Mouse (Mus musculus): ENCODE data around the gene Ntrk1. TPM values are rescaled to one million over a fixed set of nuclear protein-coding genes. Genes with fewer than 3 reads are reported as not detected.

The Ntrk1 gene
- polyA plus RNA-seq, 1 experiment from 2014 or later: 10.7 TPM

DNA sequence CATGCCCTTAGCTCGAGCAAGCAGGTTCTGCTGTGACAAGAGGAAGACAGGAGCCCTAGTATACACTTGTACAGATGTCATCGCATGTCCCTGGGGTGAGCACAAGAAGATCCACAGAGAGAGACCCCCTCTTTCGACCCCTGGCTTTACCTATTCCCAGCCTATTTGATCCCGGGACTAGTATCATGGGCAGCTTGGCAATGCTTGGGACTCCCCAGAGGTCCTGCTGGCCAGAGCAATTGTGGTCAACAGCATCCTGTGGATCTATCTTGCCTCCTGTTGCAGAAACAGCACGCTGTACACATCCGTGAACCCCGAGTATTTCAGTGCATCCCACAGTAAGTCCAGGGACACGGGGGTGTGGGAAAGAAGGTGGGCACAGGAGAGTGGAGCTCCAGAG is 16.3 kb upstream of the Ntrk1 start:
- Histone ChIP-seq H3K9me3 (no peaks in the 10 kb centered on the region), H3K4me3 (no peak overlapping the region), H3K4me1 (peaks cover 25% of the 10 kb centered on the region), H3K27me3 (replicated peaks; ENCODE audit: low read depth, poor library complexity, severe bottlenecking) (peaks cover 100% of the 10 kb centered on the region), H3K27ac (replicated peaks) (no peak overlapping the region), H3K36me3 (replicated peaks) (no peaks in the 10 kb centered on the region)
- 84% methylated on average over 8 of the region's 8 CpGs for WGBS
- no peak for DNase-seq (ENCODE audit: low spot score)

DNA sequence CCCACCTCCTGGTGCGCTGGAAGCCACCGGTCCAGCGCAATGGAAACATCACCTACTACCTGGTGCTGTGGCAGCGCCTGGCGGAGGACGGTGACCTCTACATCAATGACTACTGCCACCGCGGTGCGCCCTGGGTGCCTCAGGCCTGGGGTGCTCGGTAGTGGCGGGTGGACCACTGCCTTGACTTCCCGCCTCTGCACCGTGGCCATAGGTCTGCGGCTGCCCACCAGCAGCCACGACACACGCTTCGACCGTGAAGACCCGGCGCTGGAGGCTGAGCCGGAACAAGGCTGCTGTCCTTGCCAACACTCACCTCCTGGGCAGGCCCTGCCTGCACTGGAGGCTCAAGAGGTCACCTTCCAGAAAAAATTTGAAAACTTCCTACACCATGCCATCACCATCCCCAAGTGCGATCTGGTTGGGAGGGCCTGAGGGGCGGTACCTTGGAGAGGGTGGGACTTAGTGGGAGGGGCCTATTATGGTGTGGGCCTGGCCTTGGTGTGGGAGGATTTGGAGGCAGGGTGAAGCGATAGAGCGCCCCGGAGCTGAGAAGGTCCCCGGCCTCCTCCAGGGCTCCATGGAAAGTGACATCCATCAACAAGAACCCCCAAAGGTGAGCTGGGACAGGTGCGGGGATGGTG is 14.5 kb upstream of the Ntrk1 start:
- peak overlapping the region; percentile 48 for H3K4me3 ChIP-seq
- DNase-seq (ENCODE audit: low spot score): no peak
- no peaks in the 10 kb centered on the region for H3K36me3 ChIP-seq (replicated peaks)
- WGBS: 4% methylated on average over 28 of the region's 28 CpGs
- no peak overlapping the region for H3K27ac ChIP-seq (replicated peaks)
- peaks cover 100% of the 10 kb centered on the region for H3K27me3 ChIP-seq (replicated peaks; ENCODE audit: low read depth, poor library complexity, severe bottlenecking)
- no peaks in the 10 kb centered on the region for H3K9me3 ChIP-seq
- H3K4me1 ChIP-seq: peaks cover 24% of the 10 kb centered on the region

DNA sequence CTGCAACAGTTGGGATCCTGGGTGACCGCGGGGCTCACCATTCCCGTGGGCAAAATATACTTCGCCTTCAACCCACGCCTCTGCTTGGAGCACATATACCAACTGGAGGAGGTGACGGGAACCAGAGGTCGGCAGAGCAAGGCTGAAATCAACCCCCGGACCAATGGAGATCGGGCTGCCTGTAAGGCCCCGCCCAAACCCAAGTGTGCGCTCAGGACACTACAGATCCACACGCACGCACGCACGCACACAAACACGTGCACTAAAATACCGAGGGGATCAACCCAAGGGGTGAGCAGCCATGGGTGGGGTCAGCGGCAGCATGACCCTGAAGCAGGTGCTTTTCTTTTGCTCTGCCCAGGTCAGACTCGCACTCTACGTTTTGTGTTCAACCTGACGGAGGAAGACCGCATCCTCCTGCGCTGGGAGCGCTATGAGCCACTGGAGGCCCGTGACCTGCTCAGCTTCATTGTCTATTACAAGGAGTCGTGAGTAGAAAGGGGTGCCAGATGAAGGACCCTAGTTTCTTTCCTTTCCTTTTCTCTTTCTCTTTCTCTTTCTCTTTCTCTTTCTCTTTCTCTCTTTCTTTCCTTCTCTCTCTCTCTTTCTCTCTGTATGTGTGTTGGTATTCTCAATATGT is 9.2 kb upstream of the Ntrk1 start:
- peak overlapping the region; percentile 46 for H3K4me3 ChIP-seq
- peak; percentile 22 for DNase-seq (ENCODE audit: low spot score)
- no peaks in the 10 kb centered on the region for H3K9me3 ChIP-seq
- peaks cover 100% of the 10 kb centered on the region for H3K27me3 ChIP-seq (replicated peaks; ENCODE audit: low read depth, poor library complexity, severe bottlenecking)
- WGBS: 4% methylated on average over 26 of the region's 26 CpGs
- peaks cover 15% of the 10 kb centered on the region for H3K4me1 ChIP-seq
- no peaks in the 10 kb centered on the region for H3K36me3 ChIP-seq (replicated peaks)
- no peak overlapping the region for H3K27ac ChIP-seq (replicated peaks)

DNA sequence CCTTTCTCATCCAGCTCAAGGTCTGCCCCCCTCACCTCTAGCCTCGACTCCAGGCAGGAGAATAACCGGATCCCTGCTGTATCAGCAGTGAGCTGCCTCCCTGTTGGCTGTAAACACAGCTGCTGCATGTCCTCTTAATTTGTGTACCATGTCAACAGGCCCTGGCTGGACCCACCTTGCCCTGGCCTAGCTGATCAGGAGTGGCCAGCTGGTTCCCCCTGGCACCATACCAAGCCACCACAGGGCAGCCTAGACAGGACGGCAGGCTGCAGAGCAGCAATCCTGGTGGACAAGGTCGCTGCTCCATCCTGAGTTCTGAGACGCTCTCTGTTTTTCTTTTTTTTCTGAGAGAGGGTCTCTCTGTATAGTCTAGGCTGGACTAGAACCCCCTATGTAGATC is 6.7 kb upstream of the Ntrk1 start:
- Histone ChIP-seq H3K4me3 (no peak overlapping the region), H3K9me3 (no peaks in the 10 kb centered on the region), H3K4me1 (peaks cover 37% of the 10 kb centered on the region), H3K36me3 (replicated peaks) (no peaks in the 10 kb centered on the region), H3K27ac (replicated peaks) (no peak overlapping the region), H3K27me3 (replicated peaks; ENCODE audit: low read depth, poor library complexity, severe bottlenecking) (peaks cover 100% of the 10 kb centered on the region)
- DNase-seq (ENCODE audit: low spot score): no peak
- 62% methylated on average over 5 of the region's 5 CpGs for WGBS

DNA sequence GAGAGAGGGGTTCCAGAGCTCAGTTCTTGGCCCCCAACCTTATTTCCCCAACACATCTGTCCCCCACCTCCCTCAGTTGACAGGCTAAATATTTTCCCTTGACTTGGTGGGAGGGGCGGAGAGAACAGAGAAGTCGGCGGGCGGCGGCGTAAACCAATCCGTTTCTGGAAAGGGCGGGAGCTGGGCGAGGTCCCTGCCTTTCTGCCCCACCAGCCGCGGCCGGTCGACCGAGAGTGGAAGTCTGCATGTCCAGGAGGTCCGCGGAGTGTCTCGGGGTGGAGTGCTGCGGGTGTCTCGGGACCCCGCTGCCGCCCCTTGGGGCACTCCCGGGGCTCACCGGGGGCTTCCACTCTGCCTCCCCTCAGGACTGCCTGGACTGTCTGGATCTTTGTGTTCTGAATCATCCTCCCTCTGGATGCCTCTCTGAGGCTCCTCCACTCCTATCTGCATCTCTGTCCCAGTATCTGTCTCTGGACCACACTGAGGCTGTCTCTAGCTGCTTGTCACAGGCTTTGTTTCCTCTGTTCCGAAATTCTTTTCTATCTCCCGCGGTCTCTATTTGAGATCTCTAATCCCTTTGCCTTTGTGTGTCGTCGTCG is 1.9 kb upstream of the Ntrk1 start, which contains the start of gene Insrr:
Gene Insrr (plus strand): TSS at position 216 of the 599 bp plus-strand sequence.
- H3K9me3 ChIP-seq: no peaks in the 10 kb centered on the region
- DNase-seq (ENCODE audit: low spot score): peak; percentile 64
- H3K27me3 ChIP-seq (replicated peaks; ENCODE audit: low read depth, poor library complexity, severe bottlenecking): peaks cover 100% of the 10 kb centered on the region
- H3K4me3 ChIP-seq: peak within 1 kb of the TSS; percentile 57
- H3K27ac ChIP-seq (replicated peaks): peak within 1 kb of the TSS; percentile 59
- H3K36me3 ChIP-seq (replicated peaks): no peaks in the 10 kb centered on the region
- peaks cover 47% of the 10 kb centered on the region for H3K4me1 ChIP-seq
- WGBS: under 1% methylated on average over 29 of the region's 29 CpGs

DNA sequence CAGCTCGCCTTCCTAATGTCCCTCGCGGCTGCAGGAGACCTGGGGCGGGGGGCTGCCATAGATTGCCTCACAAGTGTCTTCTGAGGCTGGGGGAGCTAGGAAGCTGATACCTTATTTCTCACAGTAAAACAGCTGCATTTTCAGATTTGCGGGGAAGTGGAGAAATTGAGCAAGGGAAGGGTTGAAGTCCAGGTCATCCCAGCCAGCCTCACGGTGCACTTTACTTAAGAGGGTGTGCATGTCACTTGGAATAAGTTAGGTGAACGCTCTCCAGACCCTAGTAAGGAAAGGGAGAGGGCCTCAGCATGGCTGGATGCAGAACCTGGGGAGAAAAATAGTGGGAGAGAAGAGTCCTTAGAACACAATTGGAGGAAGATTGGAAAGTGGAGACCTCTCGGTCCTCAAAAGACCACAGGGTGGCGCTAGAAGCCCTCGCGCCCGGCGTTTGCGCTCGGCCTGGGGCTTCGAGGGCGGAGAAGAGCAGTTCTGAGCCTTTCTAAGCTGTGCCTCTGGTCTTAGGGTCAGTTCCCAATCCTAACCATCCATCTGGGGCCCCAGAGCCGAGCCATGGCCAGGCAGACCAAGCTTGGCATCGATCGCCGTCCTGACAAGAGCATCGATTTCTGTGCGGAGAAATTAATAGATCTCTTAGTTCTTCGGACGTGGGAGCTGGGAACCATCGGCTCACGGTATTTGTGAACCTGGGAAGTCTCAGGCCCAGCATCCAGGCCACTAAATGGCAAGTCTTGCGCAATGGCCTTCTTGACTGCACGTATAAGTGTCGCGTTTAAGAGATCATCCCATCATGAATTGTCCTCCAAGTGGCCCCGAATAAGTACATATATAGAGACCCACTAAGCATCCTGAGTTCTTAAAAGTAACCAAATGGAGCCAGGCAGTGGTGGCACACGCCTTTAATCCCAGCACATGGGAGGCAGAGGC is 645 bp upstream of the Ntrk1 start:
- peak; percentile 83 for DNase-seq (ENCODE audit: low spot score)

DNA sequence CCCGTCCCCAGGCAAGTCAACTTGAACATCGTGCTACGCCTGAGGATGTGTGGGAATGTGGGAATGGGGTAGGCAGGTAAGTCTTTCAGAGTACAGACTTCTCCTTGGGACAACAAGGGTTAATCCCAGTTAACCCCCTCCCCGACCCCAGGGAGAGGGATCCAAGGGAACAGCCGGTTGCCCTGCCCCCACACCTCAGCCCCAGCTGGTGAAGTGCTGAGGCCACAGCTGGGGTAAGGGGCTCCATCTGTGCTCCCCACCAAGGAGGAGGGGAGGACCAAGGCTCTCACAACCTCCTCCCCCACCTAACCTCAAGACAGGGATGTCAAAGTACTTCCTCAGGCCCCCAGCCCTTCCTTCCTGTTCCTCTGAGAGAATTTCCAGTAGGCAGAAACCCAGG is 5.2 kb downstream of the Ntrk1 start:
- DNase-seq (ENCODE audit: low spot score): peak; percentile 56

More for the DNA sequence above, 645 bp upstream of the Ntrk1 start:
- Histone ChIP-seq H3K27me3 (replicated peaks; ENCODE audit: low read depth, poor library complexity, severe bottlenecking) (peaks cover 100% of the 10 kb centered on the region), H3K9me3 (no peaks in the 10 kb centered on the region), H3K36me3 (replicated peaks) (no peaks in the 10 kb centered on the region), H3K27ac (replicated peaks) (0 out of 2 replicates have a peak overlapping the region, but pooled peaks have one; percentile 70), H3K4me3 (peak overlapping the region; percentile 54), H3K4me1 (peaks cover 54% of the 10 kb centered on the region)
- 16% methylated on average over 33 of the region's 33 CpGs for WGBS

DNA sequence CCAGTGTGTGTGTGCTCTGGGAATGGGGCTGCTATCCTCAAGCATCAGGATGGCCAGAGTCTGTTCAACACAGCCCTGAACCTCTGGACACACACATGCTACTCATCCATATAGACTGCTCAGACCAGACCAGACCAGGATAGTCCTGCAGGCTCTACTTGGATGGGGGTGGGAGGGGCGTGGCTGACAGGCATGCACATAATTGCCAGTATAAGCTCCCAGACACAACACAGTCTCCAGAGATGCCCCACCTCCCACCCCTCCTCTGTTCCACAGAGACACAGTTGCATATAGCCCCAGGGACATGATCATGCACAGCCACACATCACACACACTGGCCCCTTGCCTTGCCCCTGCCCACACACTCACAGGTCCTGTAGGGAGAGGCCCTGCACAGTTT is 5.7 kb downstream of the Ntrk1 start:
- Histone ChIP-seq H3K36me3 (replicated peaks) (no peaks in the 10 kb centered on the region), H3K27me3 (replicated peaks; ENCODE audit: low read depth, poor library complexity, severe bottlenecking) (peaks cover 59% of the 10 kb centered on the region), H3K4me1 (peaks cover 41% of the 10 kb centered on the region), H3K27ac (replicated peaks) (peak overlapping the region; percentile 19; the same call in 1 of the 2 replicates), H3K4me3 (no peak overlapping the region), H3K9me3 (no peaks in the 10 kb centered on the region)
- WGBS: 47% methylated on average over 1 of the region's 1 CpGs
- no peak for DNase-seq (ENCODE audit: low spot score)

More for the DNA sequence above, 5.2 kb downstream of the Ntrk1 start:
- Histone ChIP-seq H3K9me3 (no peaks in the 10 kb centered on the region), H3K27me3 (replicated peaks; ENCODE audit: low read depth, poor library complexity, severe bottlenecking) (peaks cover 64% of the 10 kb centered on the region), H3K4me1 (peaks cover 46% of the 10 kb centered on the region), H3K36me3 (replicated peaks) (no peaks in the 10 kb centered on the region), H3K4me3 (peak overlapping the region; percentile 25; the same call in 1 of the 2 replicates), H3K27ac (replicated peaks) (0 out of 2 replicates have a peak overlapping the region, but pooled peaks have one; percentile 19)
- 24% methylated on average over 5 of the region's 5 CpGs for WGBS

DNA sequence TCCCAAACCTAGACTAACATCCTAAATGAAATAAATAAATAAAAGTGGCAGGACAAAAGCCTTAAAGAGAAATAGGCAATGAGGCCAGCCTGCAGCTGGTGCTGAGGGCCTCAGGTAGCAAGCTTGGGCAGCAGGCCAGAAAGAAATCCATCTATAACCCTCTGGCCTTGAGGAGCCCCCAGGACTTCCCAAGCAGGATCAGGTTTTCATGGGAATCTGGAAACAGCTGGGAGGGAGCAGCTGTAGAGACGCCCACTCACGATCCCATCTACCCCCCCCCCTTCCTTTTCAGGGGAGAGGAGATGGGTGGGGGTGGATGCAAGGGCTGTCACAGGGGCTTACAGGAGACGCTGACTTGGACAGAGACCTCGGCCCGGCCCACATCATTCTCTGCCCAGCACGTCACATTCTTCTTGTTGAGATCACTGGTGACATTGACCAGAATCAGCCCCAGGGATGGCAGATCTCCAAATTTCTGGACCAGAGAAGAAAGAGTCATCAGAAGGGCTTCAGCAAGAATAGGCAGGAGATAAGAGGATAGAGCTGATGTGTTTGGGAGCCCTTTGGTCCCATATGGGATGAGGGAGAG is 9.2 kb downstream of the Ntrk1 start:
- H3K4me1 ChIP-seq: peaks cover 42% of the 10 kb centered on the region
- no peaks in the 10 kb centered on the region for H3K36me3 ChIP-seq (replicated peaks)
- 74% methylated on average over 6 of the region's 6 CpGs for WGBS
- DNase-seq (ENCODE audit: low spot score): no peak
- H3K27ac ChIP-seq (replicated peaks): no peak overlapping the region
- no peaks in the 10 kb centered on the region for H3K9me3 ChIP-seq
- H3K27me3 ChIP-seq (replicated peaks; ENCODE audit: low read depth, poor library complexity, severe bottlenecking): peaks cover 40% of the 10 kb centered on the region
- no peak overlapping the region for H3K4me3 ChIP-seq

DNA sequence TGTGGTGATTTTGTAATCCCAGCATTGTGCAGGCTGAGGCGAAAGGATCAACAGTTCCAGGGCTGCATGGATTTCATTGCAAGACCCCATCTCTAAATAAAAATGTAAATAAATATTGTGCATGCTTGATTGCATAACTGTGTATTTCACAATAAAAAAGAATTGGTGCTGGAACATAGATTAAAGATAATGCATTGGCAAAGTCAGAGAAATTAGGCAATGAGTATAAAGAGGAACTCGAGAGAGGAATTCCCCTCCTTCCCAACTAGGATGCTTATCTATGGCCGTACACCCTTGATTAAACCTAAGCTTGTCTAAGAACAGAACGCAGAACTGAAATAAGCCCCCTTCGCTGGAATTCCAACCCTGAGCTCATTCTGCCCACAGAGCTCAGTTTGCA is 9.8 kb downstream of the Ntrk1 start:
- no peaks in the 10 kb centered on the region for H3K9me3 ChIP-seq
- no peak overlapping the region for H3K27ac ChIP-seq (replicated peaks)
- no peak for DNase-seq (ENCODE audit: low spot score)
- WGBS: 84% methylated on average over 5 of the region's 5 CpGs
- no peak overlapping the region for H3K4me3 ChIP-seq
- H3K36me3 ChIP-seq (replicated peaks): no peaks in the 10 kb centered on the region
- peaks cover 40% of the 10 kb centered on the region for H3K27me3 ChIP-seq (replicated peaks; ENCODE audit: low read depth, poor library complexity, severe bottlenecking)
- peaks cover 39% of the 10 kb centered on the region for H3K4me1 ChIP-seq

DNA sequence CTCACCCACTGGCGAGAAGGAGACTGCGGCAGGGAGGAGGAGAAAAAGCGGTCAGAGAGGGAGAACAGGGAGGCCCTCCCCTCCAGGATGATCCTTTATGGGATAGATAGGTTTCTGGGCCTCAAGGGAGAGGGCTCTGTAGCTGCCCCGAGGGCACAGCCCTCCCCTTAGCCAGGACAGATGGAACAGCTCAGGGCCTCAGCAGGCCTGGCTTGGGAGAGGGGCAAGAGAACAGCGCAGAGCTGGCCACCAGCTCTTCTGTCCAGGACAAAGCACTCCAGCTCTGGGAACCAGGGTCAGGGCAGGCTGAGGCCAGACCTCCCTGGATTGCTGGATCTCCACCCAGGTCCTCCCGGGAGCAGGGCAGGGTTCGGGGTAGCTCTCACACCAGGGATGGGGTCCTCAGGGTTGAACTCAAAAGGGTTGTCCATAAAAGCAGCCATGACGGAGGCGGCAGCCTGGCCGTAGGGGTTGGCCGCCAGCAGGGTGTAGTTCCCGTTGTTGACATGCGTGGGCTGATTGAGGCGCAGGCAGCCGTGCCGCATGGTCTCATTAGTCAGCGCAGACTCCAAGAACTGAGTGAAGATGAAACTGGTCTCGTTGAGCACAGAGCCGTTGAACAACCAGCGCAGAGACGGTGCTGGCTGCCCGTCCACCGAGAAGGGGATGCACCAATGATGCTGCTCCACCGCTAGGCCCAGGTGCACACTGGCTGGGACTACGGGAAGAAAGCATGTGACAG is 11.5 kb downstream of the Ntrk1 start:
- Histone ChIP-seq H3K4me3 (no peak overlapping the region), H3K36me3 (replicated peaks) (no peaks in the 10 kb centered on the region), H3K4me1 (peaks cover 38% of the 10 kb centered on the region), H3K27me3 (replicated peaks; ENCODE audit: low read depth, poor library complexity, severe bottlenecking) (peaks cover 48% of the 10 kb centered on the region), H3K27ac (replicated peaks) (peak overlapping the region; percentile 31), H3K9me3 (no peaks in the 10 kb centered on the region)
- 87% methylated on average over 25 of the region's 25 CpGs for WGBS
- no peak for DNase-seq (ENCODE audit: low spot score)
